Comparison of ENCODE assay signal across 18 mouse cellular contexts in genomic region chr19:45248691-45249090, GRCm38 (mm10). TPM values are rescaled to one million over a fixed set of nuclear protein-coding genes. Genes with fewer than 3 reads are reported as not detected.
A peak's percentile ranks its signal among the peaks of the same experiment; 100 is the strongest.
DNase-seq lines count a peak whose midpoint lies in the region.
"Had no signal": no experiment of that assay in that cellular context is flagged by ENCODE, and none has a peak within 500 bp of the region (broad histone marks: within the 10 kb centered on the region; RNA-seq: fewer than 3 reads in every experiment).

No protein-coding gene starts in this region.

- peak; percentile 85 to 92 for DNase-seq in cerebellum, postnatal 10 days
- no peak for DNase-seq in cerebellum, adult 11-12 months
- DNase-seq in layer of hippocampus, adult 18-20 months (ENCODE audit: low spot score in 2 of 2): peak; percentile 46 to 69
- no peak for DNase-seq in layer of hippocampus, adult 9-10 months (ENCODE audit: low spot score)
- DNase-seq in cerebellum, postnatal 14 days: peak; percentile 80 to 81
- DNase-seq in layer of hippocampus, postnatal 14 days (ENCODE audit: low spot score in 2 of 2): peak; percentile 73 to 91
- DNase-seq in lung, postnatal 4 days: no peak
- no peak for DNase-seq in ovary, adult 18-20 months (ENCODE audit: low spot score)
- DNase-seq: embryo, embryonic 11 days; gastrocnemius, postnatal 10 days; heart, adult 18-20 months; kidney, adult 18-20 months; kidney, postnatal 10 days; liver, embryonic 13.5 days; midbrain, embryonic 14.5 days; right cerebral cortex, postnatal 14 days had no signal

RNA-seq across cellular contexts. Expression of gene Lbx1, which starts 13.1 kb away (rescaled TPM):
- not detected for total RNA-seq in layer of hippocampus, adult 18-20 months (2021)
- total RNA-seq in layer of hippocampus, postnatal 14 days (2021): not detected
- total RNA-seq: left cerebral cortex, adult 18-20 months; megakaryocyte progenitor cell, adult 5-6 weeks had no signal

Comparison
In these comparisons a context has a peak if more than half of its experiments do, and no peak if none do; other contexts are left out.
1. DNase-seq: peak in cerebellum, postnatal 10 days (2 of 2), layer of hippocampus, adult 18-20 months (2 of 2), cerebellum, postnatal 14 days (2 of 2) and layer of hippocampus, postnatal 14 days (2 of 2); none in cerebellum, adult 11-12 months (single experiment), layer of hippocampus, adult 9-10 months (single experiment), lung, postnatal 4 days (0 of 2) and ovary, adult 18-20 months (single experiment).